Mouse (Mus musculus) mammary gland, adult 2 months (tissue): ENCODE data around the gene Insyn1. TPM values are rescaled to one million over a fixed set of nuclear protein-coding genes. Genes with fewer than 3 reads are reported as not detected.

ENCODE experiments used
- polyA plus RNA-seq: library from polyadenylated mRNA; depleted of rRNA; stranded (reverse); fragments of >200 nt; gene quantifications from 2 replicates; pipeline ENCODE4 v1.2.3, GENCODE M21; 2012; ENCODE audit warnings: low replicate concordance; rRNA removed

Insyn1 gene
- polyA plus RNA-seq: 15.2 and 18.5 TPM in 2 replicates

GRCm38 (mm10) chr9:58487851-58488801 lies at the start of gene Insyn1:
Insyn1 (plus strand) TSS chr9:58488603.

Other genes starting within 250 kb of the Insyn1 start
- 50.9 and 62.5 TPM in 2 replicates for gene Pml, start 238.8 kb upstream of the Insyn1 start, polyA plus RNA-seq
- gene Stoml1, start 235.4 kb upstream of the Insyn1 start, polyA plus RNA-seq: 48.2 and 49.1 TPM in 2 replicates
- 222 and 354 TPM in 2 replicates for gene Loxl1, start 175.4 kb upstream of the Insyn1 start, polyA plus RNA-seq
- gene Tbc1d21, start 118.1 kb upstream of the Insyn1 start, polyA plus RNA-seq: not detected in 2 replicates
- gene Cd276, start 66.8 kb downstream of the Insyn1 start, polyA plus RNA-seq: 10.7 and 11.1 TPM in 2 replicates
- 420 and 527 TPM in 2 replicates for gene Nptn, start 93.6 kb downstream of the Insyn1 start, polyA plus RNA-seq